Mouse (Mus musculus) heart, postnatal 0 days (tissue): ENCODE results near the gene Sar1a.

Experiments used
- CTCF ChIP-seq: IDR thresholded peaks from 2 replicates; pipeline ENCODE4 v1.5.1; 2016; ENCODE audit warnings: antibody characterized with exemption, control low read depth, low read depth
- EP300 ChIP-seq: IDR thresholded peaks from 2 replicates; pipeline ENCODE4 v1.6.1; 2016; ENCODE audit warnings: antibody characterized with exemption, low read depth

GRCm38 (mm10) chr10:61689405-61689804 lies 9.3 kb downstream of the Sar1a start:
- no peak for TF ChIP-seq CTCF
- TF ChIP-seq EP300: no peak
